Mouse (Mus musculus): Measurements from ENCODE around the gene Elof1. TPM values are rescaled to one million over a fixed set of nuclear protein-coding genes. Genes with fewer than 3 reads are reported as not detected.

Elof1 gene
- 170 and 188 TPM in 2 replicates for polyA plus RNA-seq (2015; fragmentation: Nextera tagmentation; extraction: Ambion mirVana)

- H3K4me3 ChIP-seq (ENCODE audit: low read depth, low read length) = peak within 1 kb of the TSS; percentile 72
- WGBS = under 1% methylated on average over 52 of the region's 52 CpGs
- peaks cover 15% of the 10 kb centered on the region for H3K4me1 ChIP-seq (ENCODE audit: control insufficient read depth, insufficient read depth, low read length)
- no peaks in the 10 kb centered on the region for H3K9me3 ChIP-seq (replicated peaks; ENCODE audit: control insufficient read depth, low read length, poor library complexity, severe bottlenecking)
- H3K4me2 ChIP-seq (ENCODE audit: low read length) = peak within 1 kb of the TSS; percentile 97
- H3K36me3 ChIP-seq (ENCODE audit: control insufficient read depth, insufficient read depth, low read length) = peaks cover 11% of the 10 kb centered on the region
- peak within 1 kb of the TSS; percentile 77 for H3K27ac ChIP-seq (ENCODE audit: low read length)
- peak within 1 kb of the TSS; percentile 79 for H3K9ac ChIP-seq (ENCODE audit: low read depth, low read length)
- peak; percentile 96 for ATAC-seq
- no peaks in the 10 kb centered on the region for H3K27me3 ChIP-seq (ENCODE audit: control insufficient read depth, insufficient read depth, low read depth, low read length)
These were observed at the start of gene Elof1 for GRCm38 (mm10) chr9:22116740-22117426. Gene Elof1 (minus strand): TSS chr9:22117172.

- Histone ChIP-seq H3K4me3 (ENCODE audit: low read depth, low read length) (no peak overlapping the region), H3K27me3 (ENCODE audit: control insufficient read depth, insufficient read depth, low read depth, low read length) (no peaks in the 10 kb centered on the region), H3K36me3 (ENCODE audit: control insufficient read depth, insufficient read depth, low read length) (no peaks in the 10 kb centered on the region), H3K27ac (ENCODE audit: low read length) (no peak overlapping the region), H3K9me3 (replicated peaks; ENCODE audit: control insufficient read depth, low read length, poor library complexity, severe bottlenecking) (no peaks in the 10 kb centered on the region; the same call in 1 of the 2 replicates), H3K4me2 (ENCODE audit: low read length) (no peak overlapping the region), H3K4me1 (ENCODE audit: control insufficient read depth, insufficient read depth, low read length) (no peaks in the 10 kb centered on the region; the same call in 1 of the 2 replicates), H3K9ac (ENCODE audit: low read depth, low read length) (no peak overlapping the region)
- 90% methylated on average over 10 of the region's 10 CpGs for WGBS
- no peak for ATAC-seq
These were observed 49.7 kb upstream of the Elof1 start for GRCm38 (mm10) chr9:22166686-22167085.

GRCm38 (mm10) chr9:22165964-22166363, 49.0 kb upstream of the Elof1 start:
- H3K36me3 ChIP-seq (ENCODE audit: control insufficient read depth, insufficient read depth, low read length) = no peaks in the 10 kb centered on the region
- WGBS = 59% methylated on average over 6 of the region's 6 CpGs
- no peaks in the 10 kb centered on the region; the same call in 1 of the 2 replicates for H3K9me3 ChIP-seq (replicated peaks; ENCODE audit: control insufficient read depth, low read length, poor library complexity, severe bottlenecking)
- no peaks in the 10 kb centered on the region; the same call in 1 of the 2 replicates for H3K4me1 ChIP-seq (ENCODE audit: control insufficient read depth, insufficient read depth, low read length)
- no peak overlapping the region for H3K9ac ChIP-seq (ENCODE audit: low read depth, low read length)
- H3K4me2 ChIP-seq (ENCODE audit: low read length) = no peak overlapping the region
- ATAC-seq = no peak
- H3K27ac ChIP-seq (ENCODE audit: low read length) = no peak overlapping the region
- H3K27me3 ChIP-seq (ENCODE audit: control insufficient read depth, insufficient read depth, low read depth, low read length) = no peaks in the 10 kb centered on the region
- no peak overlapping the region for H3K4me3 ChIP-seq (ENCODE audit: low read depth, low read length)

- Histone ChIP-seq H3K27ac (ENCODE audit: low read length) (peak overlapping the region; percentile 88), H3K27me3 (ENCODE audit: control insufficient read depth, insufficient read depth, low read depth, low read length) (no peaks in the 10 kb centered on the region), H3K9me3 (replicated peaks; ENCODE audit: control insufficient read depth, low read length, poor library complexity, severe bottlenecking) (no peaks in the 10 kb centered on the region; the same call in 1 of the 2 replicates), H3K4me1 (ENCODE audit: control insufficient read depth, insufficient read depth, low read length) (no peaks in the 10 kb centered on the region; the same call in 1 of the 2 replicates), H3K9ac (ENCODE audit: low read depth, low read length) (peak overlapping the region; percentile 87), H3K36me3 (ENCODE audit: control insufficient read depth, insufficient read depth, low read length) (no peaks in the 10 kb centered on the region), H3K4me2 (ENCODE audit: low read length) (peak overlapping the region; percentile 81), H3K4me3 (ENCODE audit: low read depth, low read length) (peak overlapping the region; percentile 73)
- ATAC-seq = peak; percentile 86
- 2% methylated on average over 37 of the region's 54 CpGs for WGBS
These were observed 48.0 kb upstream of the Elof1 start for GRCm38 (mm10) chr9:22164711-22165668.

GRCm38 (mm10) chr9:22162912-22163311, 45.9 kb upstream of the Elof1 start:
- Histone ChIP-seq H3K4me2 (ENCODE audit: low read length) (no peak overlapping the region), H3K4me1 (ENCODE audit: control insufficient read depth, insufficient read depth, low read length) (peaks cover 3% of the 10 kb centered on the region; the same call in 1 of the 2 replicates), H3K9ac (ENCODE audit: low read depth, low read length) (no peak overlapping the region), H3K9me3 (replicated peaks; ENCODE audit: control insufficient read depth, low read length, poor library complexity, severe bottlenecking) (no peaks in the 10 kb centered on the region; the same call in 1 of the 2 replicates), H3K27me3 (ENCODE audit: control insufficient read depth, insufficient read depth, low read depth, low read length) (no peaks in the 10 kb centered on the region), H3K4me3 (ENCODE audit: low read depth, low read length) (no peak overlapping the region), H3K27ac (ENCODE audit: low read length) (no peak overlapping the region), H3K36me3 (ENCODE audit: control insufficient read depth, insufficient read depth, low read length) (no peaks in the 10 kb centered on the region)
- WGBS = 91% methylated on average over 7 of the region's 7 CpGs
- ATAC-seq = no peak

GRCm38 (mm10) chr9:22162305-22162704, 45.3 kb upstream of the Elof1 start:
- no peak for ATAC-seq
- Histone ChIP-seq H3K27ac (ENCODE audit: low read length) (no peak overlapping the region), H3K4me2 (ENCODE audit: low read length) (no peak overlapping the region), H3K9ac (ENCODE audit: low read depth, low read length) (no peak overlapping the region), H3K27me3 (ENCODE audit: control insufficient read depth, insufficient read depth, low read depth, low read length) (no peaks in the 10 kb centered on the region), H3K4me1 (ENCODE audit: control insufficient read depth, insufficient read depth, low read length) (peaks cover 8% of the 10 kb centered on the region; the same call in 1 of the 2 replicates), H3K9me3 (replicated peaks; ENCODE audit: control insufficient read depth, low read length, poor library complexity, severe bottlenecking) (no peaks in the 10 kb centered on the region; the same call in 1 of the 2 replicates), H3K36me3 (ENCODE audit: control insufficient read depth, insufficient read depth, low read length) (no peaks in the 10 kb centered on the region), H3K4me3 (ENCODE audit: low read depth, low read length) (no peak overlapping the region)
- 80% methylated on average over 9 of the region's 9 CpGs for WGBS

GRCm38 (mm10) chr9:22161299-22161698, 44.3 kb upstream of the Elof1 start:
- 36% methylated on average over 6 of the region's 6 CpGs for whole genome bisulfite sequencing
- Histone ChIP-seq H3K27ac (ENCODE audit: low read length) (no peak overlapping the region), H3K4me1 (ENCODE audit: control insufficient read depth, insufficient read depth, low read length) (peaks cover 8% of the 10 kb centered on the region; the same call in 1 of the 2 replicates), H3K36me3 (ENCODE audit: control insufficient read depth, insufficient read depth, low read length) (no peaks in the 10 kb centered on the region), H3K27me3 (ENCODE audit: control insufficient read depth, insufficient read depth, low read depth, low read length) (no peaks in the 10 kb centered on the region), H3K4me3 (ENCODE audit: low read depth, low read length) (no peak overlapping the region), H3K9me3 (replicated peaks; ENCODE audit: control insufficient read depth, low read length, poor library complexity, severe bottlenecking) (no peaks in the 10 kb centered on the region), H3K4me2 (ENCODE audit: low read length) (no peak overlapping the region), H3K9ac (ENCODE audit: low read depth, low read length) (no peak overlapping the region)
- ATAC-seq = no peak

- peak overlapping the region; percentile 88 for H3K9ac ChIP-seq (ENCODE audit: low read depth, low read length)
- peak overlapping the region; percentile 50 for H3K4me2 ChIP-seq (ENCODE audit: low read length)
- H3K4me3 ChIP-seq (ENCODE audit: low read depth, low read length) = peak overlapping the region; percentile 69
- 66% methylated on average over 34 of the region's 34 CpGs for WGBS
- ATAC-seq = no peak
- H3K27ac ChIP-seq (ENCODE audit: low read length) = peak overlapping the region; percentile 94
- H3K36me3 ChIP-seq (ENCODE audit: control insufficient read depth, insufficient read depth, low read length) = no peaks in the 10 kb centered on the region
- H3K4me1 ChIP-seq (ENCODE audit: control insufficient read depth, insufficient read depth, low read length) = peaks cover 8% of the 10 kb centered on the region; the same call in 1 of the 2 replicates
- no peaks in the 10 kb centered on the region for H3K27me3 ChIP-seq (ENCODE audit: control insufficient read depth, insufficient read depth, low read depth, low read length)
- no peaks in the 10 kb centered on the region for H3K9me3 ChIP-seq (replicated peaks; ENCODE audit: control insufficient read depth, low read length, poor library complexity, severe bottlenecking)
These were observed 40.7 kb upstream of the Elof1 start for GRCm38 (mm10) chr9:22157516-22158265.

Measured in midbrain, embryonic 16.5 days (tissue).